Mouse (Mus musculus): ENCODE measurements around the gene Disp2.

Disp2 gene

DNA sequence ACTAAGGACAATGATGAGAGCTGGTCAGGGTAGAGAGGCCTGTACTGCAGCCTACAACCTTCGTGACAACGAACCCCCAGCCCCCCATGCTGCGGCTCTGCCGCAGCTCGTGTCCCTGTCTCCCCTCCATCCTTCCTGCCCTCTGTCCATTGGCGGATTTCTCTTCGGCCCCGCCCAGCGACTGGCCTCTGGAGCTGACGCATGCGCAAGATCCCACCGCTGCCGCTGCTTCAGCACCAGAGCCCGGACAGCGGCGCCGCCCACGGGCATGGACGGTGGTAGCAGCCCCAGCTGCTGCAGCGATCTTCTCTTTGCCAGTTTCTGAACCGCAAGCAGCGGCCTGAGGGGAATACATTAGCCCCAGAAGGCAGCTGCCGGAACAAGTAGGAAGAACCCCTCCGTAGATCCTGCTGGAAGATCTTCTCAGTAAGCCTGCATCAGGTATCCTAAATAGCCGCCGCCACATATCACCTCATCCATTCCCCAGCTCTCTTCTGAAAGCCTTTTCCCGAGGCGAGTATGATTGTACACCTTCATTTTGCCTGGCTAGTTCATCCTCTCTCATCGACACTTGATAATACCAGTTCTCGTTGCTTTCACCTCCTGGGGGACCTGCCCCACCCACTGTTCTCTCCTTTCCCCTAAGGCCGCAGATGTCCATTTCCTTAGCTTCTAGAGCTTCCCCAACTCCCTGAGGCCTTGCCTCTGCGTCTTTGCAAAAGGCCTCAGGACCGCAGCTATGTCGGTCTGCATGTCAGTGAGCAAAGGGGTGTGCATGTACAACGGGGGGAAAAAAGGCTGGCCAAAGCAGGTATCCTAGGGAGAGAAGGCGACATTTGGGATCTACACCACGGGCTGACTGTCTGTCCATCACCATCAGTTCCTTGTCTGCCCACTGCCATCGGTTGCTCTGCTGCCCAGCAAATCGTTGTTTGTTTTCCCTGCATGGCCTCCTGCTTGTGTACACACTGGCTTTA is at the start of gene Disp2:
Disp2 (plus strand) TSS at position 216 of the 977 bp plus-strand sequence.
- DNase-seq, result peak; percentile 80 to 84

DNA sequence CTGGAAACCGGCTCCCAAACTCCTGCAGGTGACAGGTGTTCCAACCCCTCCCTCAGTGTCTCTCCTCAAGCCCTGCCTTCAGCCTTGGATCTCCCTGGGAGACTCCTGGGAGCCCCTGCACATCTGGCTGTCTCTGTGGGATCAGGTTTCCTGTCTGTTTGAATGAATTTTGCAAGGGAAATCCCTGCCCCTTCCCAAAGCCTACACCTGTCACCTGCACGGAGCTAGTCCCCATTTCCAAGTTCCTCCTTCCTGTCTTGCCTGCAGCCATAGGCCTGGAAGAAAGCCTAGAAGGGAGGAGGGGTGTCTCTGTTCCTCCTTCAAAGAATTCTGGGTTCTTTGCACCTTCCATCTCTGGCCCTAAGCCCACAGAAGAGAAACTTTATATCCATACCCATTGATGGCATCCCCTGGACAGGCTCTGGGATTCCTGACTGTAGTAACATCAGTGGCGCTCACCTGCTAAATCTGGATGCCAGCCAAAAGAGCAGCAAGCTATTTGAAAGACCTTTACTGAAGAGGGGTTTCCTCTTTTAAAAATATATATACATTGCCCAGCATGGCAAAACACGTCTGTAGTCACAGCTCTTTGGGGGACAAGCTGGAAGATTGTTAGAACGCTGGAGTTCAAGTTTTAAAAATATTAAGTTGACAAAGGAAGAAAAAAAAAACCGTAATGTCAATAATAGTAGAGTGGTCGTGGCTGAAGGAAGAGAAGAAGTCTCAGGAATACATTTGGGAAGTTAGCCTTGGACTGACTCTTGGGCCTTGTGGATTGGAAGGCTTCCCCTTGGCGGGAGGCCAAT is 49.5 kb upstream of the Disp2 start:
- DNase-seq, result peak in 1 of 2 experiments; percentile 4

DNA sequence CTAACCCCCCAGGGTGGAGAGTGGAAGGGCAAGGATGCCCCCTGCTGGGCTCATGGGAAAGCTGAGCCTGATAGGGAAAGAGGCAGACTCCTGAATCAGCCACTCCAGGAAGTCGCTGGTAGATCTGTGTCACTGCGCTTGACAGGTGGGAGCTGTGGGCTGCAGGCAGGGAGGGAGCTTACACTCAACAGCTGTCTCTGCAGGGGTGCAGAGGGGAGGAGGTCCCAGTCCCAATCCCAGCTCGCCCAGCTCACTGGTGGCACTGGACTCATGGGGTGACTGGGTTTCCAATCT is 49.0 kb upstream of the Disp2 start:
- peak; percentile 79 to 85 for DNase-seq

DNA sequence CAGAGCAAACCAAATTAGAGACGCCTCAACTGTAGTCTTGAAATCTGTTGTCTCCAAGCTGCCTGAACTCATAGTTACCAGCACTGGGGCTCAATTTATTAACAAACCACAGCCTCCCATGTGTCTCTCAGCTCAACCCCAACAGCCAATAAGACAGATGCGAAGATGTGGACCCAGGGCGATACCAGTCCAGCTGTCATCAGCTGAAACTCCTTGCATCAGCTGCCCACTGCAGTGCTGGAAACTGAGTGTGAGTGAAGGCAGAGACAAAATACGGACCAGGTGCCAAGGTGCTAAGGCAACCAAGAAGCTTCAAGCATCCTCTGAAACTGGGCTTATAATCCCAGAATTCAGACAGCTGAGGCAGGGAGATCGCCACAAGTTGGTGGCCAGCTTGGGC is 47.5 kb upstream of the Disp2 start:
- DNase-seq, result peak in 1 of 2 experiments; percentile 0

DNA sequence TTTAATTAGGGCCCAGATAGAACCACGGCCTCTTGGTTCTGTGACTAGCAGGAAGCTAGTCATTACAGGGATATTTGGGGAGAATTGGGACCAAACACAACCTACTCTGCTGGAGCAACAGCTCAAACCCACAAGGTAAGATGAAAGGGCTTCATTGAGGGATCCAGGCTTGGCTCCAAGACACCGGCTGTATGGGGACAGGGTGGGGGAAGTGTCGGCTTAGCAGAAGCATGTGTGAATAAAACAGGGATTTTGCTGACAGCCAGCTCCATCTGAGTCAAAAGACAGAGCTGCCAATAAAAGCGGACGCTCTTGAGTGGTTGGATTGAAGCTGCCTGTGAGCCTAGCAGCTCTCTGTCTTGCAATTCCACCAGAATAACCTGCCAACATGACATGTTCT is 46.2 kb upstream of the Disp2 start:
- peak in 1 of 2 experiments; percentile 1 for DNase-seq

DNA sequence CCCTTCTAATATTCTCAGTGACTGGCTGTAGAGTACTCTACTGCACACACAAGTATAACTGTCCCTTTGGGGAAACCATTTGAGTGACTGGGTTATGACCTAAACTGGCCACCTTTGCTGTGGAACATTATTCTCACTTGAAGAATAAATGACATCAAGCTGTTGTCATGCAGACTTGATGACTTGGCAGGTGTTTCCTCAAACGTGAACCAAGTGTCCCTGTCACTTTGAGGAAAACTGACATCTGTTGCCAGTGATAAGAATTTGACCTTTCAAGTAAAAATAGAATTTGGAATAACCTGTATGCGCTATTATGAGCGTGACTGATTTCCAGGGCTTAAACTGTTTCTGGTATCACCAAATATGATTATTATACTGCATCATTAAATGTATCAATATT is 39.2 kb upstream of the Disp2 start:
- peak in 1 of 2 experiments; percentile 0 for DNase-seq

DNA sequence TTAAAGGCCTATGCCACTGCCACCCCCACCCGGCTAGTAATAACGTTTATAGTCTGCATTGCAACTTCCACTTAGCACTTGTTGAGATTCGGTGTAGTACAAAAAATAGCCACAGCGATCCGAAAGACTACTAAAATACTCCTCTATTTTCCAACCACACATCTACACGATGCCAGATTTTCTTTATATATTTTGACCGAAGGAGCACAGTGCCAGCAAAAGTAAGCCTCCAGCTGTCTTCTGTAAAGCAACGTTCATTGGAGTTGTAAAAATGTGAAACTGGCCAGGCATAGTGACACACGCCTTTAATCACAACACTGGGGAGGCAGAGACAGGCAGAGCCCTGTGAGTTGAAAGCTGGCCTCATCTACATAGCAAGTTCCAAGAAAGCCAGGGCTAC is 38.3 kb upstream of the Disp2 start:
- DNase-seq, result peak in 1 of 2 experiments; percentile 0

DNA sequence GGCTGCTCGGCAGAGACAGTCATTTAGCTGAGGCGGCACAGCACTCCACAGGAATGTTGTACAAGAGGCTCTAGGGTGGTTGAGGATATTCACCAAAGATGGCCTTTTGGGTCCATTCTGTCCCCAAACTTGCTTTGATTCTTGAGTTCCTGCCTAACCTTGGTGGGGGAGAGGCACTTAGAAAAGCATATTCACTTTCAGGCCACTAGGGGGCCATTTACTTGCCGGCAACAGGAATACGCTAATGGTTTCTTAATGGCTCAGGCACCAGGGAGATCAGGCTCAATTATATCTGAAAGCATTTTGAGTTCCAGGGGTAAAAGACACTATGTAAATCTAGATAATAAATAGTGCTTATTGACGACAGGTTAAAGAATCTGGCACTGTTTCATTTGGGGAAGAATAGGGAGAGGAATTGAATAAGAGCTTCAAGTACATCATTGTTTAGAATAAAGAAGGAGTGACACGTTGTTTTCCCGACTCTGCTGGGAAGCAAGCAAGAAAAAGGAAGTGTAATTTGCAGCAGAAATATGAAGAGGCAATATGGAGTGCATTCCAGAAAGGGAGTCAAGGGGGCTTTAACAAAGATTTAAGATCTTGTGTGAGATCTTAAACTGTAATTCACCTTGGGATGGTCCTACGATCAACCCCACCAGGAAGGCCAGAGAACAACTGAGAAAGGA is 36.1 kb upstream of the Disp2 start:
- peak in 1 of 2 experiments; percentile 10 for DNase-seq

DNA sequence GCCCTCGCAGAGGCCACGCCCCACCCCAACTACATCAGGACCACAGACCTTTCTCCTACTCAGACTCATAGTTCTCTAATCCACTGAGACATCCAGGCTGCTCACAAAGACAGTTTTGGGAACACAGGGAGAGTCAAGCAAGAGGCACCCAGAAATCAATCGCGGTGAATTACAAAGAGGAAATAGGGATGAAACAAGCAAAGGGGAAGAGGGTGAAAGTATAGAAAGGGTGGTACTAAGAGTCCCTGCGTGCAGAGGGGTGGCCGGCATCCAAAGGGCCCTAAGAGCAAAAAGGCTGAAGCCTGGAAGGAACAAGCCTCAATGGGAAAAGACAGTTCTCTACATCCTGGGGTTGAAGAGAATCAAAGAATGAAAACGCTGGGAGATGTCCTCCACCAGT is 34.9 kb upstream of the Disp2 start:
- peak in 1 of 2 experiments; percentile 12 for DNase-seq

DNA sequence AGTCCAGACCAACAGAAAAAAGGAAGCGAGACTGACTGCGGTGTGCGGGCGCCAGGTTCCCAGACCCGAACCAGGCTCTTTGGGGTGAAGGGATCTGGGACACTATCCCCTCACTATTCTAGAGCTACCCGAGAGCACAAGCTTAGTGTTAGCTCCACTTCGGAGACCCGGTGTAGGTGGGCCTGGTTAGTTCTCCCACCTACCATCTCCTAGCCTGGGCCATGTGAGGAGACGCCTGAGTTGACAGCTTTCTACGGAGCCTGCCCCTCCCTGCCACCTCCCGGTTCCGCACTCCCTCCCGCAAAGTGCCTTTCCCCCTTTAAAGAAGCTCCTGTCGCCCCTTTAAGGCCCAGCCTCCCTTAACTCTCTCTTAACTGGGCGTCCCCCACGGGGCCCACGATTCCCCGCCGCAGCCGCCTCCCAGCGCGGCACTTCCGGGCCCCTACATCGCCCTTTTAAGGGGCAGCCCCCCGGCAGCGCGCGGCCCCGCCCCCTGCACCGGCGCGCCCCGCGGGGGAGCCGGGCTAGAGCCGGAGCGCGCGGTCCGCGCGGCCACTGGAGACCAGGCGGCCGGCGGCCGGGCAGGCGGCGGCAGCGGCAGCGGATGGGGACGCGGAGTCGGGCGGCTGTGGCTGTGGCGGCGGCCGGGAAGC is 34.2 kb upstream of the Disp2 start, which contains the start of gene Inafm2:
Inafm2 (plus strand) TSS at position 527 of the 653 bp plus-strand sequence.
- peak; percentile 92 to 95 for DNase-seq

DNA sequence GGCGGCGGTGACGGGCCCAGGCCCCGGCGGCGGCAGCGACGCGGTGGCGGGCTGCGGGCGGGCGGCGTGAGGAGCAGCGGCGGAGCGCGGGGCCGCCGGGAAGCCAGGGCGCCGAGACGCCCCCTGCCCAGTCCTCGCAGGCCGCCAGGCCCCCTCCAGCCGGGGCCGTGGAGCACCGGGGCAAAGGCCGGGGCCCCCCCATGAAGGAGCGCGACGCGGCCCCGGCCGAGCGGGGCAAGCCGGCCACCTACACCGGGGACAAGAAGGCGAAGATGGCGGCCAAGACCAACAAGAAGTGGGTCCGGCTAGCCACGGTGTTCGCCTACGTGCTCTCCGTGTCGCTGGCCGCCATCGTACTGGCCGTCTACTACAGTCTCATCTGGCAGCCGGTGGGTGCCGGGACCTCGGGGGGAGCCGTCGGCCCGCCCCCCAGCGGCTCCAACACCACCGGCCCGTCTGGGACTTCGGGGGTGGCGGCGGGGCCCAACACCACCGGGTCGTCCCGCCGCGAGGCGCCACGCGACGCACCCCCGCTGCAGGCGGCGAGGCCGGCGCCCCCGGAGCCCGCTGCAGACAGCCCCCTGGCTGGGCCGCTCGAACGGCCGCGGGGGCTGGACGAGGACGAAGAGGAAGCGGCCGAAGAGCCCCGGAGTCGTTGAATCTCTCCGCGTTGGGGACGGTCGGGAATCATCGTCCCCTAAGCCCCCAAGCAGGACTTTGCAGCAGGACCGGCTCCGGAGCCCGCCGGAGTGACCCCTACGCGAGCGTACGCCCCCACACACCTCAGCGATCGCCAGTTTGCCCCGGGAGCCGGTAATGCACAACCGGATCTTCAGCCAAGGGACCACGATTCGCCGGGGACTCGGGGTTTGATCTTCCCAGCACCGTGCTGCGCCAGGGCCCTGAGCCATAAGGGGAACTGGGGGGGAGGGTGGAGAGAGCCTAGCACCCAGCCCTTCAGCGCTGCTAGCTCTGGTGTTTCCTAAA is 33.3 kb upstream of the Disp2 start:
- peak; percentile 55 to 68 for DNase-seq

DNA sequence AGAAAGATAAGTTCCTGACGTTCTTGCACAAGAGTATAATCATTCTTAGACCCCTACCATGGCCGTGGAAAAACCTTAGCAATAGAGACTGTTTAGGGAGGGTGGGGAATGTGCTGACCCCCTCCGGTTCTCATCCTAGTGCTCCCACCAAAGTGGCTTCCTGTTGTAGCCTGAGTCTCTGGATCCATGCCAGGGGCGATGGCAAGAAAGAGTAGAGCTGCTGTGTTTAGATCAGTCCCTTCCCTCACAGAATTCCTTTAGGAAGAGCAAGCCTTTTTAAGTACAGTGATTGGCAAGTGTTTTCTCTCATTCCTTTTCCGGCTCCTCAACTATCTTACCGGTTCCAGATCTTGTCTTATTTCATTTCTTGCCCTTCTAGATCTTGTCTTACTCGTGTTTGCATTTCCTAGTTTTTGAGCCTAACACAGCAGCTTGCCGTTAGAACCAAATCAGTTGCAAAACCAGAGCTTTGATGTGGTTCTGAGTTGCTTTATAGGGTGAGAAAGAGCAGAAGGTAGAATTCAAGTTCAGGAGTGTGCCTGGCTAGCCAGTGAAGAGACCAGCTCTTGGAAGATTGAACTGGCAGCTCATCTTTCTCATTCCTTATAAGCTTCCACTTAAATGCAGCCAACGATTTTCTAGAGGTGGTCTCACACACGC is 32.1 kb upstream of the Disp2 start:
- DNase-seq, result peak; percentile 19 to 27

DNA sequence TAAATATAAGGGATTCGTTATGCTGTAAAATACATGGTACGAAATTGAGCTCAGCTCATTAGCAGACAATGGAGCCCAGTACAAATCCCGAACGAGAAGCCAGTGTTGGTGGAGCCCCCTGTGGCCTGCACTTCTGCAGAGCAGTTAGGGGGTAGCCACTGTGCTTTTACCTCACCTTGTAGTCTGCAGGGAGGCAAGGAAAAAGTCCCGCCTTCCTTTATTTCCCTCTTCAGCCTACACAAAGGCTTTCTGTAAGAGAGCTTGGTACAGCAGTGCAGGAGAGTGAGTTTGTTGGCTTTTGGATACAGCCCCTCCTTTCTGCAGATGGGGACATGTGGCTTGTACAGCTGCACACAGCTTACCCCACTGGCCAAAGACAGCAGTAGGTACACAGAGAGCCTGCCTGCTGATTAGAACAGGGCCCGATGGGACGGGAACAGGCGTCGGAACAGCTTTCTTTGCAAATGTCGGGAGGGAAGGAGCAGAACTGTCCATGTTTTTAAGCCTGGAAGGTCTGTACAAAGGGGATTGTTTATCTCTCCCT is 30.1 kb upstream of the Disp2 start:
- DNase-seq, result peak; percentile 5 to 11

DNA sequence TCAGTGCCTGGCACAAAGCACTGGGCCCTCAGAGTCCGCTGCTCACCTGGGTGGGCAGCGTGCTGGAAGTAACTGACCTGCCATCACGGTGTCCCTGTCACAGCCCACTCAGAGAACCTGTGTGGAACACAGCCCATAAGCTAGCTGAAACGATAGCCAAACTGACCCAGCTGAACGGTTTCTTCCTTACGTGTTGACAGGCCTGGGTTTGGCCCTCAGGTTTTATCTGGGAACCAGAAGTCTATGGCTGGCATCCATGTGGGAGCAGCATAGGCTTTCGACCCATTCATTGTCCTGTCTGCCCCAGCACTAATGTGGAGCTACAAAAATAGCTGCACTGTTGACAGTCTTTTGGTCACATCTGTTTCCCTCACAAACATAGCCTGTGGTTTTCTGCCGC is 29.0 kb upstream of the Disp2 start:
- DNase-seq, result peak in 1 of 2 experiments; percentile 3

DNA sequence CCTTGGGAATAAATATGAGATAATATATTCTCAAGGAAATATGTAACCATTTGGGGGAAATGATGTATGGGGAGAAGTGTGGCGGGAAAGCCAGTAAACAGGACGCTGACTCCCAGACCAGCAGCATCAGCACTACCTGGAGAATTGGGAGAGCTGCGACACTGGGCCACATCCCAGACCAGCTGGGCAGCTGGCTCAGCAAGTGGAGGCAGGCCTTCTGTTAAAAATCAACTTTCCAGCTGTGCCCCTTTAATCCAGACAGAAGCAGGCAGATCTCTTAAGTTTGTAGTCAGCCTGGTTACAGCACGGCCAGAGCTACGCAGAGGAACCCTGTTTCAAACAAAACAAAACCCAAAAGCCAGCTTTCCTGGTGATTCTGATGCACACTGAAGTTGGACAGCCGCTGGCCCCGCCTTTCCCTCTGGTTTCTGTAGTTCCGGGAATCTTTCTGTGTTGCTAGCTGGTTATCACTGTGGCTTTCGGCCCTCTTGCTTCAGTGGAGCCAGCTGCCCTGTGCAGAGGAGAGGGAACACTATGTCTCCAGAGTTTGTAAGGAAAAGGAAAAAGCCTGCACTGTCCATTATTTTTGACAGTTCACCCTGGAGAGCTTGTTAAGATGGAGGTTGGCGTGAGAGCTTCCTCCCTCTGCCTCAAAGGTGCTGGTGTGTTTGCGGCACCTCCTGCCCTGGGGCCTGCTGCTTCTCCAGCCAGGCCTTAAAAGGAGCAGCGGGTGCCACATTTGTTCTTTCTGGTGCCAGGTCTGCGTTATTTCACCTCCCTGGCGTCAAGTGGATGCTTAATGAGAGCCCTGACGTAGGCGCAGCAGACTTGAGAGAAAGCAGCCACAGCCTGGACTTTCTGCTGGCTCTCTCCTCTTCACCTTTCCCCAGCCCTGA is 27.4 kb upstream of the Disp2 start:
- DNase-seq, result peak in 1 of 2 experiments; percentile 3

DNA sequence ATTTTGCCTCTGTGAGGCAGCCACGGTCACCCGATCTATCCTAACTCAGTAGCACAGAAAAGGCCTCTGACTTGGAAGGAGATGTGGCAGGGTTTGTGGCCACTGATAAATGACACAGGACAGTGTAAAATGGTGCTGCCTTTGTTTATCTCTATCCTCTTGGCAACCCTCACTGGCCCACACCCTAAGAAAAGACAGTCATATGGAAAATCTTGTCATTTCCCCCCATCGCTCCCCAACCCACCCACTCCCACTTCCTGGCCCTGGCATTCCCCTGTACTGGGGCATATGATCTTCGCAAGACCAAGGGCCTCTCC is 26.8 kb upstream of the Disp2 start:
- DNase-seq, result no peak

DNA sequence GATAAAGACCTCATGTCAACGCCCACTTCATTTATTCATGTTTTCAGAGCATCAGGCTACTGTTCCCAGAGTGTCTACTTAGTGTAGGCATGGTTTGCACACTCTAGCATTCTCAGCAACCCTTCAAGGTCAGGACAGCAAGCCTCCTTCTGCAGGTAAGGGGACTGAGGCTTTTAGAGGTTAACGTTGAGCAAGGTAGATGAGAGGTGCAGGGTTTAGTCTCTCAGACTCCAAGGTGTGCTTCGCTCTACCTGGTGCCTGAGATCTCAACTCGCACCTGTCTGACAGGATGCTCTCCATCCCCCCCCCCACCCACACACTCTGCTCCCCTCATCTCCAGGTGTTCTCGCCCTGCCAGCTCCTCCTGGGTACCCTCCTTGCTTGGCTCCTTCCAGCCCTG is 25.4 kb upstream of the Disp2 start:
- peak in 1 of 2 experiments; percentile 0 for DNase-seq

DNA sequence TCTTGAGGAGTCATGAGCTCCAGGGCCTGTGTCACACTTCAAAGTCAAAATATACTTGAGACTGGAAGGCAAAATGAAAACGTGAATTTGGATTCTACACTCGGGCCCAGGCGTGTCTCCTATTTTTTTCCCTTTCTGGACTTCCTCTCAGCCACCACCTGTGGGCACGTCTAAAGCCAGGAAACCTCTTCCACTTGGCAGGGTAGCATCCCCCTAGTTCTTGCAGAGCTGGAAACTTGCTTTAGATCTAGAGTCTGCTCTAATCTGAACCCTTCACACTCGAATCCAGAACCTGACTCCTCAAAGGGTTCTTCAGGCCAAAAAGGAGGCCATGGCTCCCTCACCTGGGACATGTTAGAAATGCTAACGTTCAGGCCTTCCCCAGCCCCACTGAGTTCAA is 24.1 kb upstream of the Disp2 start:
- peak in 1 of 2 experiments; percentile 2 for DNase-seq

DNA sequence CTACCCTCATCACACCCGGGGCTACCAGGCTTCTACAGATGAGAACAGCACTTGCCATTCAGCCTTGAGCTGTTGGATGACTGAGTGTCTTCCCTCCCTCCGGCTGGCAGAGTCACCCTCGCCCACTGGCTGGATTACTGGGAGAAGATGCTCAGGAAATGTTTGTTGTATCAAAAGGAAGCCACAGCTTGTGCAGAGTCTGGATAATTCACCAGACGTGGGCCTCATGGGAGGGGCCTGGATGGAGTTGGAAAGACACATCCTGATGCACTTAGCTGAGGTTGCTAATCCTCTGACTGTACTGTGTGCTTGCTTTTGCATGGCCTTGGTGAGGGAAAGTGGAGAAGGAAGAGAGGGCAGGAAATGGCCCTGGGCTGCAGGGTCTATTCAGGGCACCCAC is 23.4 kb upstream of the Disp2 start:
- peak in 1 of 2 experiments; percentile 2 for DNase-seq

All from thymus, postnatal 36 days (tissue).